Mouse (Mus musculus): ENCODE measurements around the gene Btbd35f1. TPM values are rescaled to one million over a fixed set of nuclear protein-coding genes. Genes with fewer than 3 reads are reported as not detected.
"Not testable (repeated sequence)": the region's sequence is repeated elsewhere in the genome, so short reads cannot be mapped to it uniquely, and the experiment has no call there.

The Btbd35f1 gene
- total RNA-seq (2017): not detected in 3 replicates

DNA sequence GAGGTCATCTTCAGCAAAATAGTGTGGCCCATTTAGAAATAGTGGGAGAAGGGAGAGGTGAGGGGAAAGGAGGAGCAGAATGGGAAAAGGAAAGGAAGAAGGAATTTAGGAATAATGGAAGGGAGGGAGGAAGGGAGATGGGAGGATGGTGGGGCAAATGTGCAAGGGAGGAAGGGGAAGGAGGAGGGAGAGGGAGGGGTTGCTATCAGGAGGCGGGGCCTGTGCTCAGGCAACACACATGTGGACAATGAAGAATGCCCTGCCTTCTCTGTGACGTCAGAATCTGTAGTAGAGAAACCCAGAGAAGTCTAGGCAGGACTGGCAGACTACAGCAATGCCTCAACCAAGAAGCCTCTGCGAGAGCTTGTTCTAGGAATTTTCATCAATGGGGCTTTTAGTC, at the start of gene Btbd35f1:
Gene Btbd35f1 (plus strand): TSS at position 301 of the 400 bp plus-strand sequence.
- not testable (repeated sequence) for ATAC-seq (replicated peaks; ENCODE audit: insufficient number of reproducible peaks, low FRiP score, low TSS enrichment, poor library complexity, severe bottlenecking)

DNA sequence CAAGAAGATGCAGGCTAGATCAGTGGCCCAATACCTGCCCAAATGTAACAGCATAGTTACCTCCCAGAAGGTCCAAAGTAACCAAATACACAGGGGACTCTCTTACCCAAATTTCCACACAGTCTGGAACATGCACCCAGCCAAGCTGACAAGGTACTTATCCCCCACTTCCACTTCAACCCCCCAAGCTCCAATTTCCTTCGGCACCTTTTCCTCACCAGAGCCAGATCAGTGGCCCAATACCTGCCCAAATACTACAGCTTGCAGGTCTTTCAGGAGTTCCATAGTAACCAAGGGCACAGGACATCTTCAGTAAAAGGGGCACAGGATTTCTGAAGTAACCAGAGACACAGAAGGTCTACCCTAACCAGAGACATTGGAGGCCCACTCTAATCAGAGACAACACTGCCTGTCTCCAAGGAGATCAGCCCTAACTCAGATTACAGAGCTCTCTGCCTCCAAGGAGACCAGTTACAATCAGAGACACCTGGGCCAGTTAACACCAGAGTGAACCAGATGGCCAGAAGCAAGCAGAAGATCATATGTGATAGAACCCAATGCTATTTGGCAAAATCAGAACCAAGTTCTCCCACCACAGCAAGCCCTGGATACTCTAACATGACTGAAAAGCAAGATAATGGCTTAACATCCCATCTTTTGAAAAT, 31.2 kb downstream of the Btbd35f1 start:
- not testable (repeated sequence) for ATAC-seq (replicated peaks; ENCODE audit: insufficient number of reproducible peaks, low FRiP score, low TSS enrichment, poor library complexity, severe bottlenecking)

DNA sequence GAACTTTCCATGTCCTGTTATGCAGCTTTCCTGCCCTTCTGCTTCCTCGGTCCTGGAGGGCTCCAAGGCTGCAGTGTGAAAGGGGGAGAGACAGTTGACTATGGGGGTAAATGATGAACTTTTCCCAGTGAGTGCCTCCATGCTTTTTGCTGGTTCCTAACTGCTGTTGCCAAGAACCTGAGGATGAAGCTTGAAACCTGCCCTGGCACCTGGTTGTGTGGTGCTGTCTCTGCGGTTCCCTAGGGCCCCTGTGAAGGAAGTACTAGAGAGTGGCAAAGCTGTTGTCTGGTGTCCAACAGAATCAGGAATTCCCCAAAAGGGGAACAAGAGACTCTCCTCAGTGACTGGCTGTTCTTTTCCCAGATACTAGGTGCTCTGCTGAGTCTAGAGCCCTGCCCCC, 41.2 kb downstream of the Btbd35f1 start:
- not testable (repeated sequence) for ATAC-seq (replicated peaks; ENCODE audit: insufficient number of reproducible peaks, low FRiP score, low TSS enrichment, poor library complexity, severe bottlenecking)

DNA sequence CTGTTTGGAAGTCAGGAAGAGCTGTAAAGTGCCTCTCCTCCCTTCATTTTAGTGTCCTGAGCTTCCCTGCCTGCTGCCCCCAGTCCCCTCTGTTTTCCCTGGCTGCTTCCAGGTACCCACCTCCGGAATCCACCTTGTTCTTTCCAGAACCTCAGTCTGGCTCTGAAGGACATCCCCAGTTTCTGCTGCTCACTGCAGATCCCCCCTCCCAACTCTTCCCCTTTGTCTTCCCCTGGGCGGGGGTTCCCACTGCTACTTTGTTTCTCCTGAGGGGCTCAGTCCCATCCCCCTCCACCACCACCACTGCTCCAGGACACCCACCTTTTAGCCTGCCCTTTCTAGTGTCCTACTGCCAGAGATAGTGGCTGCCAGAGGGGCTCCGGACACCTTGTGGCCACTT, 41.6 kb downstream of the Btbd35f1 start:
- not testable (repeated sequence) for ATAC-seq (replicated peaks; ENCODE audit: insufficient number of reproducible peaks, low FRiP score, low TSS enrichment, poor library complexity, severe bottlenecking)

Other genes with a start within 250 kb of the Btbd35f1 start
- gene Gm5926, start 90.7 kb downstream of the Btbd35f1 start, total RNA-seq (2017): not detected in 3 replicates
- not detected in 3 replicates for gene Btbd35f21, start 166.1 kb downstream of the Btbd35f1 start, total RNA-seq (2017)

Data from monocyte, adult 5-6 weeks (primary cell).